Comparison of ENCODE assay signal across 9 mouse cellular contexts in genomic region chr7:28214142-28214541, GRCm38 (mm10). TPM values are rescaled to one million over a fixed set of nuclear protein-coding genes. Genes with fewer than 3 reads are reported as not detected.
A peak's percentile ranks its signal among the peaks of the same experiment; 100 is the strongest.
DNase-seq lines count a peak whose midpoint lies in the region; ATAC-seq and TF ChIP-seq lines count a peak whose summit lies in the region.
"Had no signal": no experiment of that assay in that cellular context is flagged by ENCODE, and none has a peak within 500 bp of the region (broad histone marks: within the 10 kb centered on the region; RNA-seq: fewer than 3 reads in every experiment).

No protein-coding gene starts in this region.

- peak; percentile 46 to 62 for DNase-seq in left cerebral cortex, adult 2 months (ENCODE audit: extremely low spot score in 1 of 2, low spot score in 2 of 2)
- DNase-seq in left cerebral cortex, postnatal 25 days (ENCODE audit: low spot score in 2 of 2), result no peak
- peak; percentile 36 for DNase-seq in Muller cell, postnatal 12 days (ENCODE audit: inconsistent ontology term)
- DNase-seq in c-Kit-positive CD71-positive TER-119-negative erythroid progenitor cells, embryonic 14.5 days (ENCODE audit: low read depth), result peak; percentile 27
- peak; percentile 54 to 67 for DNase-seq in gastrocnemius, postnatal 36 days
- DNase-seq in liver, embryonic 13.5 days, result peak; percentile 43
- DNase-seq in retina, postnatal 1 day, result peak; percentile 71

- no peaks in the 10 kb centered on the region for H3K4me1 ChIP-seq in liver, embryonic 13.5 days (replicated peaks)
- H3K4me1 ChIP-seq: heart, embryonic 15.5 days had no signal

- H3K36me3 ChIP-seq in liver, embryonic 13.5 days, result no peaks in the 10 kb centered on the region
- H3K36me3 ChIP-seq: heart, embryonic 15.5 days had no signal

- no peaks in the 10 kb centered on the region for H3K27me3 ChIP-seq in liver, embryonic 13.5 days
- H3K27me3 ChIP-seq: heart, embryonic 15.5 days had no signal

- intact Hi-C loops in left cerebral cortex, adult 2 months (cut with DNase I), result loop anchor here (5.0 kb wide), 1 partner anchor 67 kb away; no protein-coding TSS in a partner anchor
- intact Hi-C loops in left cerebral cortex, postnatal 25 days (cut with DNase I), result loop anchor here (5.0 kb wide), 2 partner anchors 67 to 162 kb away; partner anchors contain the start of gene Psmc4
- intact Hi-C loops in gastrocnemius, postnatal 36 days (cut with DNase I), result loop anchor here (2.0 to 5.0 kb wide), 2 partner anchors 65 to 88 kb away; partner anchors contain the start of gene Dll3

- no peak overlapping the region for H3K27ac ChIP-seq in left cerebral cortex, adult 2 months
- H3K27ac ChIP-seq in liver, embryonic 13.5 days, result no peak overlapping the region
- H3K27ac ChIP-seq: heart, embryonic 15.5 days had no signal

- no peaks in the 10 kb centered on the region for H3K9me3 ChIP-seq in liver, embryonic 13.5 days (replicated peaks)
- H3K9me3 ChIP-seq: heart, embryonic 15.5 days had no signal

- peak; percentile 72 for TF ChIP-seq CTCF in left cerebral cortex, adult 2 months (IDR thresholded peaks at IDR 0.05)

- WGBS in liver, embryonic 13.5 days (ENCODE audit: insufficient replicate concordance), result 19% methylated on average over 10 of the region's 10 CpGs

- H3K9ac ChIP-seq in liver, embryonic 13.5 days, result no peak overlapping the region
- H3K9ac ChIP-seq: heart, embryonic 15.5 days had no signal

- H3K4me3 ChIP-seq in left cerebral cortex, adult 2 months, result no peak overlapping the region
- H3K4me3 ChIP-seq in liver, embryonic 13.5 days (replicated peaks), result no peak overlapping the region
- H3K4me3 ChIP-seq: heart, embryonic 15.5 days had no signal

- no peak overlapping the region for H3K4me2 ChIP-seq in liver, embryonic 13.5 days
- H3K4me2 ChIP-seq: heart, embryonic 15.5 days had no signal

- ATAC-seq in liver, embryonic 13.5 days (ENCODE audit: low read depth), result no peak
- no peak for ATAC-seq in activated CD4-positive, CD25-positive, alpha-beta regulatory T cell, adult 4 months

RNA-seq across cellular contexts. Expression of gene Dyrk1b, which starts 34.9 kb away (rescaled TPM):
- total RNA-seq in left cerebral cortex, adult 2 months (2021), result 10 to 100 TPM; 49.8 to 50.2 TPM
- 10 to 100 TPM; 44.2 to 47.0 TPM for total RNA-seq in left cerebral cortex, postnatal 25 days (2021)
- total RNA-seq in gastrocnemius, postnatal 36 days (2021), result 10 to 100 TPM; 82.4 to 90.6 TPM
- polyA plus RNA-seq in liver, embryonic 13.5 days (2015; fragmentation: Nextera tagmentation; extraction: Ambion mirVana), result 1.6 and 1.7 TPM in 2 replicates
- polyA plus RNA-seq in activated CD4-positive, CD25-positive, alpha-beta regulatory T cell, adult 4 months (2017; shearing (Covaris generic)), result 1 to 10 TPM; 1.2 to 1.5 TPM

RNA-seq across cellular contexts. Expression of gene Fbl, which starts 44.6 kb away (rescaled TPM):
- 10 to 100 TPM; 50.0 to 52.1 TPM for total RNA-seq in left cerebral cortex, adult 2 months (2021)
- 10 to 100 TPM; 51.5 to 55.3 TPM for total RNA-seq in left cerebral cortex, postnatal 25 days (2021)
- total RNA-seq in gastrocnemius, postnatal 36 days (2021), result 10 to 100 TPM; 18.8 to 22.9 TPM
- polyA plus RNA-seq in liver, embryonic 13.5 days (2015; fragmentation: Nextera tagmentation; extraction: Ambion mirVana), result 112 and 133 TPM in 2 replicates
- 10 to 100 TPM; 57.9 to 70.7 TPM for polyA plus RNA-seq in activated CD4-positive, CD25-positive, alpha-beta regulatory T cell, adult 4 months (2017; shearing (Covaris generic))

RNA-seq across cellular contexts. Expression of gene Eid2, which starts 53.5 kb away (rescaled TPM):
- total RNA-seq in left cerebral cortex, adult 2 months (2021), result 10 to 100 TPM; 63.3 to 64.4 TPM
- total RNA-seq in left cerebral cortex, postnatal 25 days (2021), result 10 to 100 TPM; 58.4 to 61.2 TPM
- total RNA-seq in gastrocnemius, postnatal 36 days (2021), result 1 to 10 TPM; 4.9 to 6.3 TPM
- polyA plus RNA-seq in liver, embryonic 13.5 days (2015; fragmentation: Nextera tagmentation; extraction: Ambion mirVana), result 0.28 and 0.40 TPM in 2 replicates
- polyA plus RNA-seq in activated CD4-positive, CD25-positive, alpha-beta regulatory T cell, adult 4 months (2017; shearing (Covaris generic)), result under 1 TPM; 0.36 to 0.48 TPM

Comparison
In these comparisons a context has a peak if more than half of its experiments do, and no peak if none do; other contexts are left out.
1. DNase-seq: peak in left cerebral cortex, adult 2 months (2 of 2), Muller cell, postnatal 12 days (single experiment), c-Kit-positive CD71-positive TER-119-negative erythroid progenitor cells, embryonic 14.5 days (single experiment), gastrocnemius, postnatal 36 days (2 of 2), liver, embryonic 13.5 days (single experiment) and retina, postnatal 1 day (single experiment); none in left cerebral cortex, postnatal 25 days (0 of 2).
2. RNA of gene Eid2, which starts 53.5 kb away (total RNA-seq): 63.3 to 64.4 TPM in left cerebral cortex, adult 2 months and 58.4 to 61.2 TPM in left cerebral cortex, postnatal 25 days; 4.9 to 6.3 TPM in gastrocnemius, postnatal 36 days; every median in the first group is over 4 times any median in the second.